Mouse (Mus musculus) hindbrain, embryonic 15.5 days (tissue): ENCODE data around the gene Ppp1r26. TPM values are rescaled to one million over a fixed set of nuclear protein-coding genes. Genes with fewer than 3 reads are reported as not detected.

Source experiments
- ATAC-seq: fragments of 200-750 bp; cut with Nextera tagmentation; 2 replicates; pipeline ENCODE4 v1.8.0; 2017; ENCODE audit warnings: low read depth, moderate number of reproducible peaks, moderate TSS enrichment; ENCODE audit not compliant: low FRiP score
- H3K27ac ChIP-seq: fragments of 300-500 bp; sonication (generic); replicated peaks from 2 replicates; pipeline ENCODE4 v1.5.1; 2015; ENCODE audit warnings: mild to moderate bottlenecking, inconsistent platforms
- H3K27me3 ChIP-seq: fragments of 300-500 bp; sonication (generic); 2 replicates; pipeline ENCODE4 v1.6.1; 2015; ENCODE audit warnings: control low read depth, inconsistent platforms
- H3K36me3 ChIP-seq: fragments of 300-500 bp; sonication (generic); 2 replicates; pipeline ENCODE4 v1.6.1; 2015; ENCODE audit warnings: control low read depth, inconsistent platforms
- H3K4me1 ChIP-seq: fragments of 300-500 bp; sonication (generic); replicated peaks from 2 replicates; pipeline ENCODE4 v1.6.1; 2015; ENCODE audit warnings: control low read depth, inconsistent platforms
- H3K4me2 ChIP-seq: fragments of 300-500 bp; sonication (generic); 2 replicates; pipeline ENCODE4 v1.6.1; 2015; ENCODE audit warnings: moderate library complexity, mild to moderate bottlenecking, inconsistent platforms
- H3K4me3 ChIP-seq: fragments of 300-500 bp; sonication (generic); 2 replicates; pipeline ENCODE4 v1.5.1; 2015; ENCODE audit warnings: mild to moderate bottlenecking, inconsistent platforms
- H3K9ac ChIP-seq: fragments of 300-500 bp; sonication (generic); 2 replicates; pipeline ENCODE4 v1.6.1; 2015; ENCODE audit warnings: inconsistent platforms
- H3K9me3 ChIP-seq: fragments of 300-500 bp; sonication (generic); 2 replicates; pipeline ENCODE4 v1.6.1; 2016; ENCODE audit warnings: control low read depth, inconsistent platforms
- WGBS: fragments of 180-500 bp; shearing (Covaris S2); methylation state at CpG from one replicate; pipeline ENCODE4 v1.1.7; 2015; 5-methylcytosine and 5-hydroxymethylcytosine counted together
- polyA plus RNA-seq: library from polyadenylated mRNA; unstranded; fragments of >200 nt; fragmentation: Nextera tagmentation; extraction: Ambion mirVana; gene quantifications from 2 replicates; pipeline ENCODE4 v1.2.1, GENCODE M21; 2015

The Ppp1r26 gene
- polyA plus RNA-seq, 1 experiment from 2014 or later: 17.4 TPM

GRCm38 (mm10) chr2:28447315-28447670, 693 bp downstream of the Ppp1r26 start:
- ATAC-seq: peak; percentile 69
- H3K27ac ChIP-seq: peak overlapping the region; percentile 90
- 6% methylated on average over 11 of the region's 11 CpGs for WGBS

GRCm38 (mm10) chr2:28451663-28452062, 5.1 kb downstream of the Ppp1r26 start:
- no peaks in the 10 kb centered on the region for H3K9me3 ChIP-seq
- H3K27ac ChIP-seq: no peak overlapping the region
- no peak overlapping the region for H3K4me2 ChIP-seq
- ATAC-seq: no peak
- H3K9ac ChIP-seq: no peak overlapping the region
- H3K27me3 ChIP-seq: no peaks in the 10 kb centered on the region
- no peak overlapping the region for H3K4me3 ChIP-seq
- H3K4me1 ChIP-seq: peaks cover 14% of the 10 kb centered on the region
- WGBS: 93% methylated on average over 11 of the region's 11 CpGs
- peaks cover 28% of the 10 kb centered on the region for H3K36me3 ChIP-seq

More at GRCm38 (mm10) chr2:28447315-28447670, 693 bp downstream of the Ppp1r26 start:
- Histone ChIP-seq H3K9me3 (no peaks in the 10 kb centered on the region), H3K4me1 (peaks cover 23% of the 10 kb centered on the region), H3K4me2 (peak overlapping the region; percentile 94), H3K27me3 (no peaks in the 10 kb centered on the region), H3K9ac (peak overlapping the region; percentile 79), H3K4me3 (peak overlapping the region; percentile 66), H3K36me3 (peaks cover 22% of the 10 kb centered on the region)

GRCm38 (mm10) chr2:28453539-28453938, 6.9 kb downstream of the Ppp1r26 start:
- Histone ChIP-seq H3K27me3 (no peaks in the 10 kb centered on the region), H3K9ac (no peak overlapping the region), H3K27ac (no peak overlapping the region), H3K4me1 (no peaks in the 10 kb centered on the region), H3K4me3 (no peak overlapping the region), H3K4me2 (no peak overlapping the region), H3K9me3 (no peaks in the 10 kb centered on the region), H3K36me3 (peaks cover 28% of the 10 kb centered on the region)
- ATAC-seq: no peak
- 89% methylated on average over 6 of the region's 6 CpGs for WGBS

GRCm38 (mm10) chr2:28456616-28457015, 10.0 kb downstream of the Ppp1r26 start:
- Histone ChIP-seq H3K4me1 (no peaks in the 10 kb centered on the region), H3K36me3 (peaks cover 12% of the 10 kb centered on the region; the same call in 1 of the 2 replicates), H3K9me3 (no peaks in the 10 kb centered on the region), H3K27ac (no peak overlapping the region), H3K27me3 (no peaks in the 10 kb centered on the region), H3K4me2 (no peak overlapping the region), H3K4me3 (no peak overlapping the region), H3K9ac (no peak overlapping the region)
- no peak for ATAC-seq
- 71% methylated on average over 1 of the region's 1 CpGs for WGBS

GRCm38 (mm10) chr2:28463919-28464318, 17.3 kb downstream of the Ppp1r26 start:
- no peak for ATAC-seq
- no peaks in the 10 kb centered on the region for H3K9me3 ChIP-seq
- no peak overlapping the region for H3K27ac ChIP-seq
- H3K9ac ChIP-seq: no peak overlapping the region
- H3K4me2 ChIP-seq: no peak overlapping the region
- H3K4me3 ChIP-seq: no peak overlapping the region
- no peaks in the 10 kb centered on the region for H3K27me3 ChIP-seq
- 49% methylated on average over 3 of the region's 3 CpGs for WGBS
- no peaks in the 10 kb centered on the region for H3K36me3 ChIP-seq
- H3K4me1 ChIP-seq: peaks cover 18% of the 10 kb centered on the region

GRCm38 (mm10) chr2:28464919-28465318, 18.3 kb downstream of the Ppp1r26 start:
- H3K9ac ChIP-seq: no peak overlapping the region

GRCm38 (mm10) chr2:28465836-28466518, 19.4 kb downstream of the Ppp1r26 start, which contains the start of gene 1700007K13Rik:
Gene 1700007K13Rik, minus strand, starts transcription at chr2:28466332.
- H3K9ac ChIP-seq: peak within 1 kb of the TSS; percentile 34; the same call in 1 of the 2 replicates
- peaks cover 20% of the 10 kb centered on the region for H3K36me3 ChIP-seq
- no peaks in the 10 kb centered on the region for H3K9me3 ChIP-seq
- peaks cover 22% of the 10 kb centered on the region for H3K4me1 ChIP-seq
- H3K4me3 ChIP-seq: peak within 1 kb of the TSS; percentile 28
- H3K27ac ChIP-seq: no peak within 1 kb of the TSS
- no peaks in the 10 kb centered on the region for H3K27me3 ChIP-seq
- 6% methylated on average over 25 of the region's 25 CpGs for WGBS
- peak within 1 kb of the TSS; percentile 60 for H3K4me2 ChIP-seq
- peak; percentile 25 for ATAC-seq

More at GRCm38 (mm10) chr2:28464919-28465318, 18.3 kb downstream of the Ppp1r26 start:
- no peaks in the 10 kb centered on the region for H3K9me3 ChIP-seq
- 72% methylated on average over 9 of the region's 9 CpGs for WGBS
- no peak overlapping the region for H3K4me3 ChIP-seq
- peaks cover 9% of the 10 kb centered on the region for H3K36me3 ChIP-seq
- no peak for ATAC-seq
- no peak overlapping the region for H3K4me2 ChIP-seq
- H3K27ac ChIP-seq: no peak overlapping the region
- no peaks in the 10 kb centered on the region for H3K27me3 ChIP-seq
- H3K4me1 ChIP-seq: peaks cover 22% of the 10 kb centered on the region

- WGBS: under 1% methylated on average over 52 of the region's 52 CpGs
- H3K9ac ChIP-seq: peak within 1 kb of the TSS; percentile 95
- peak within 1 kb of the TSS; percentile 46; the same call in 1 of the 2 replicates for H3K27ac ChIP-seq
Observed at GRCm38 (mm10) chr2:28467860-28468485, 21.4 kb downstream of the Ppp1r26 start, which contains the start of gene Mrps2. Gene Mrps2, plus strand, starts transcription at chr2:28468066.

GRCm38 (mm10) chr2:28468486-28469225, 22.1 kb downstream of the Ppp1r26 start:
- peaks cover 7% of the 10 kb centered on the region; the same call in 1 of the 2 replicates for H3K9me3 ChIP-seq
- H3K4me1 ChIP-seq: peaks cover 22% of the 10 kb centered on the region
- peak overlapping the region; percentile 75 for H3K4me2 ChIP-seq
- H3K27ac ChIP-seq: 0 out of 2 replicates have a peak overlapping the region, but pooled peaks have one; percentile 46
- no peaks in the 10 kb centered on the region for H3K27me3 ChIP-seq
- no peak for ATAC-seq
- 54% methylated on average over 18 of the region's 18 CpGs for WGBS
- peaks cover 42% of the 10 kb centered on the region for H3K36me3 ChIP-seq
- H3K4me3 ChIP-seq: peak overlapping the region; percentile 88
- H3K9ac ChIP-seq: peak overlapping the region; percentile 95

More at GRCm38 (mm10) chr2:28467860-28468485, 21.4 kb downstream of the Ppp1r26 start, which contains the start of gene Mrps2:
- no peaks in the 10 kb centered on the region for H3K27me3 ChIP-seq
- H3K4me3 ChIP-seq: peak within 1 kb of the TSS; percentile 88
- H3K4me1 ChIP-seq: peaks cover 22% of the 10 kb centered on the region
- H3K9me3 ChIP-seq: 0 out of 2 replicates have a peak, but pooled peaks cover under 1% of the 10 kb centered on the region
- peak; percentile 89 for ATAC-seq
- peak within 1 kb of the TSS; percentile 75 for H3K4me2 ChIP-seq
- peaks cover 39% of the 10 kb centered on the region for H3K36me3 ChIP-seq

GRCm38 (mm10) chr2:28469461-28469860, 22.9 kb downstream of the Ppp1r26 start:
- Histone ChIP-seq H3K4me3 (no peak overlapping the region), H3K4me2 (no peak overlapping the region), H3K36me3 (peaks cover 42% of the 10 kb centered on the region), H3K27me3 (no peaks in the 10 kb centered on the region), H3K9ac (no peak overlapping the region), H3K27ac (no peak overlapping the region), H3K4me1 (peaks cover 22% of the 10 kb centered on the region), H3K9me3 (peaks cover 8% of the 10 kb centered on the region; the same call in 1 of the 2 replicates)
- no peak for ATAC-seq
- 98% methylated on average over 14 of the region's 14 CpGs for WGBS

- ATAC-seq: no peak
- Histone ChIP-seq H3K27me3 (no peaks in the 10 kb centered on the region), H3K9me3 (peaks cover 8% of the 10 kb centered on the region; the same call in 1 of the 2 replicates), H3K4me2 (no peak overlapping the region), H3K27ac (no peak overlapping the region), H3K36me3 (peaks cover 42% of the 10 kb centered on the region), H3K4me1 (peaks cover 22% of the 10 kb centered on the region), H3K4me3 (no peak overlapping the region), H3K9ac (no peak overlapping the region)
- WGBS: 94% methylated on average over 2 of the region's 2 CpGs
Observed at GRCm38 (mm10) chr2:28470591-28470990, 24.0 kb downstream of the Ppp1r26 start.
